25 mouse cellular contexts compared by ENCODE assay signal in genomic region chr3:137801402-137802020, GRCm38 (mm10).
DNase-seq lines count a peak whose midpoint lies in the region; ATAC-seq and TF ChIP-seq lines count a peak whose summit lies in the region.
"Had no signal": no experiment of that assay in that cellular context is flagged by ENCODE, and none has a peak within 500 bp of the region (broad histone marks: within the 10 kb centered on the region; RNA-seq: fewer than 3 reads in every experiment).

No protein-coding gene starts in this region.

- no peaks in the 10 kb centered on the region for H3K27me3 ChIP-seq in kidney, embryonic 15.5 days
- no peaks in the 10 kb centered on the region for H3K27me3 ChIP-seq in lung, postnatal 0 days (replicated peaks; ENCODE audit: insufficient read depth, low read length)
- no peaks in the 10 kb centered on the region for H3K27me3 ChIP-seq in intestine, embryonic 15.5 days (replicated peaks)
- H3K27me3 ChIP-seq: CH12.LX; embryonic facial prominence, embryonic 12.5 days; forebrain, embryonic 13.5 days; heart, embryonic 12.5 days; hindbrain, embryonic 12.5 days; liver, embryonic 13.5 days; neural tube, embryonic 15.5 days; stomach, embryonic 15.5 days had no signal

- no peak overlapping the region for H3K4me2 ChIP-seq in kidney, embryonic 15.5 days
- H3K4me2 ChIP-seq in lung, postnatal 0 days (replicated peaks; ENCODE audit: low read depth, low read length), result no peak overlapping the region
- H3K4me2 ChIP-seq in intestine, embryonic 15.5 days (replicated peaks), result no peak overlapping the region
- H3K4me2 ChIP-seq: embryonic facial prominence, embryonic 12.5 days; forebrain, embryonic 13.5 days; heart, embryonic 12.5 days; hindbrain, embryonic 12.5 days; liver, embryonic 13.5 days; neural tube, embryonic 15.5 days; stomach, embryonic 15.5 days had no signal

- no peaks in the 10 kb centered on the region for H3K36me3 ChIP-seq in kidney, embryonic 15.5 days
- no peaks in the 10 kb centered on the region for H3K36me3 ChIP-seq in lung, postnatal 0 days (ENCODE audit: insufficient read depth, low read length)
- no peaks in the 10 kb centered on the region for H3K36me3 ChIP-seq in intestine, embryonic 15.5 days
- H3K36me3 ChIP-seq: embryonic facial prominence, embryonic 12.5 days; heart, embryonic 12.5 days; hindbrain, embryonic 12.5 days; liver, embryonic 13.5 days; neural tube, embryonic 15.5 days; stomach, embryonic 15.5 days had no signal

- H3K27ac ChIP-seq in kidney, embryonic 15.5 days, result no peak overlapping the region
- no peak overlapping the region for H3K27ac ChIP-seq in lung, postnatal 0 days (ENCODE audit: low read length)
- no peak overlapping the region for H3K27ac ChIP-seq in intestine, embryonic 15.5 days
- H3K27ac ChIP-seq: embryonic facial prominence, embryonic 12.5 days; forebrain, embryonic 13.5 days; hindbrain, embryonic 12.5 days; liver, embryonic 13.5 days; neural tube, embryonic 15.5 days; stomach, embryonic 15.5 days had no signal

- H3K4me1 ChIP-seq in kidney, embryonic 15.5 days, result peaks cover 9% of the 10 kb centered on the region; the same call in 1 of the 2 replicates
- no peaks in the 10 kb centered on the region for H3K4me1 ChIP-seq in lung, postnatal 0 days (ENCODE audit: insufficient read depth, low read depth, low read length)
- H3K4me1 ChIP-seq in intestine, embryonic 15.5 days (replicated peaks), result no peaks in the 10 kb centered on the region
- H3K4me1 ChIP-seq: embryonic facial prominence, embryonic 12.5 days; forebrain, embryonic 13.5 days; hindbrain, embryonic 12.5 days; stomach, embryonic 15.5 days had no signal

- TF ChIP-seq CTCF in lung, postnatal 0 days (IDR thresholded peaks at IDR 0.05), result no peak

- peak; percentile 71 for ATAC-seq in kidney, embryonic 15.5 days (replicated peaks; ENCODE audit: low FRiP score)
- ATAC-seq in lung, postnatal 0 days, result no peak
- peak; percentile 85 for ATAC-seq in intestine, embryonic 15.5 days
- ATAC-seq: forebrain, embryonic 13.5 days; inflammation-experienced regulatory T-cells, adult 6 months; midbrain, embryonic 16.5 days had no signal

- H3K9ac ChIP-seq in kidney, embryonic 15.5 days, result no peak overlapping the region
- H3K9ac ChIP-seq in lung, postnatal 0 days (replicated peaks; ENCODE audit: low read depth), result no peak overlapping the region
- no peak overlapping the region for H3K9ac ChIP-seq in intestine, embryonic 15.5 days
- H3K9ac ChIP-seq: embryonic facial prominence, embryonic 12.5 days; forebrain, embryonic 13.5 days; heart, embryonic 12.5 days; hindbrain, embryonic 12.5 days; liver, embryonic 13.5 days; neural tube, embryonic 15.5 days; stomach, embryonic 15.5 days had no signal

- TF ChIP-seq EP300 in lung, postnatal 0 days (IDR thresholded peaks at IDR 0.05), result no peak

- WGBS in kidney, embryonic 15.5 days, result 37% methylated on average over 6 of the region's 6 CpGs
- 58% methylated on average over 6 of the region's 6 CpGs for WGBS in lung, postnatal 0 days
- 55% methylated on average over 6 of the region's 6 CpGs for WGBS in intestine, embryonic 15.5 days

- no peaks in the 10 kb centered on the region for H3K9me3 ChIP-seq in kidney, embryonic 15.5 days (replicated peaks)
- H3K9me3 ChIP-seq in lung, postnatal 0 days (ENCODE audit: low read length), result no peaks in the 10 kb centered on the region
- no peaks in the 10 kb centered on the region for H3K9me3 ChIP-seq in intestine, embryonic 15.5 days
- H3K9me3 ChIP-seq: embryonic facial prominence, embryonic 12.5 days; forebrain, embryonic 13.5 days; heart, embryonic 12.5 days; hindbrain, embryonic 12.5 days; liver, embryonic 13.5 days; neural tube, embryonic 15.5 days; stomach, embryonic 15.5 days had no signal

- no peak for DNase-seq in kidney, postnatal 14 days
- DNase-seq in lung, postnatal 36 days, result peak; percentile 44
- no peak for DNase-seq in lung, postnatal 0 days (ENCODE audit: low spot score)
- DNase-seq in left cerebral cortex, adult 11 months (ENCODE audit: low spot score), result no peak
- DNase-seq in frontal cortex, adult 2 months (ENCODE audit: extremely low spot score in 1 of 2, low spot score in 1 of 2), result no peak
- DNase-seq: cerebellum, adult 9-10 months; gastrocnemius, postnatal 10 days; heart, postnatal 14 days; kidney, postnatal 10 days; liver, embryonic 13.5 days; lung, postnatal 10 days; right cerebral cortex, postnatal 14 days; thymus, adult 18-20 months had no signal

- no peak overlapping the region for H3K4me3 ChIP-seq in kidney, embryonic 15.5 days (replicated peaks)
- no peak overlapping the region for H3K4me3 ChIP-seq in lung, postnatal 0 days (ENCODE audit: low read depth, low read length)
- no peak overlapping the region for H3K4me3 ChIP-seq in intestine, embryonic 15.5 days (replicated peaks)
- H3K4me3 ChIP-seq: embryonic facial prominence, embryonic 12.5 days; erythroblast, embryonic 14.5 days; forebrain, embryonic 13.5 days; heart, embryonic 12.5 days; hindbrain, embryonic 12.5 days; liver, embryonic 13.5 days; neural tube, embryonic 15.5 days; stomach, embryonic 15.5 days had no signal
